Mouse (Mus musculus) liver, postnatal 0 days (tissue): ENCODE measurements at regions not wholly inside any gene's neighbourhood (a gene's known extent, or its start where the extent isn't known, plus 50 kb on each side); places are given as distances from the start of the nearest gene placed in this dataset.

Experiments
- CTCF ChIP-seq: sonication (generic); IDR thresholded peaks from 2 replicates; pipeline ENCODE4 v1.5.1; 2016; ENCODE audit warnings: antibody characterized with exemption, low read depth
- EP300 ChIP-seq: IDR thresholded peaks from 2 replicates; pipeline ENCODE4 v1.6.1; 2016; ENCODE audit warnings: antibody characterized with exemption, low read depth, mild to moderate bottlenecking

DNA sequence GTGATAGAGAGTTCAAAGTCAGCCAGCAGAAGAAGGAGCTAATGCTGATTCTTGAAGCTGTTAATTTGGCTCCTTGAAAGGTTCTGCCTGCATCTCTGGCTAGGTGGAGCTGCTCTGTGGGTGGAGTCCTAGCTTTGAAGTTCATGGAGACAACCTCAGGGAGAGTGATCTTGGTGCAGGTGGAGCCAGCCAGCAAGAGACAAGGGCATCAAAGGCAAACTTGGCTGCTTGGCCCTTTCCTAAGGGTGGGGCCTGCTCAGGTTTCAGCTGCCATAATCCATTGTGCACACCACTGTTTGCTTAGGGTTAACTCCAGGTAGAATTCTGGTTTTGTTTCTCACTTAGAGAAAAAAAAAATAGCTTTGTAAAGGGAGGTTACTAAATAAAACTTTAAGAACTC lies 170.7 kb upstream of the Rnf32 start:
- TF ChIP-seq EP300 (no peak), CTCF (no peak)
